Mouse (Mus musculus) B cell, adult 2 months (primary cell): ENCODE measurements around the gene Ube3a.

Source experiments
- DNase-seq, 2 experiments: peaks; one replicate each; pipeline ENCODE4 v3.0.0; 2022

The Ube3a gene

GRCm38 (mm10) chr7:59228045-59228865 lies at the start of gene Ube3a:
Gene Ube3a, plus strand, starts transcription at chr7:59228750.
- DNase-seq: peak; percentile 98

- no peak for DNase-seq
Observed at GRCm38 (mm10) chr7:59192831-59193230, 35.7 kb upstream of the Ube3a start.

GRCm38 (mm10) chr7:59214911-59215310 lies 13.6 kb upstream of the Ube3a start:
- no peak for DNase-seq

- DNase-seq: no peak
Observed at GRCm38 (mm10) chr7:59221244-59221643, 7.3 kb upstream of the Ube3a start.

- DNase-seq: no peak
Observed at GRCm38 (mm10) chr7:59228866-59229182, 274 bp downstream of the Ube3a start.

DNA sequence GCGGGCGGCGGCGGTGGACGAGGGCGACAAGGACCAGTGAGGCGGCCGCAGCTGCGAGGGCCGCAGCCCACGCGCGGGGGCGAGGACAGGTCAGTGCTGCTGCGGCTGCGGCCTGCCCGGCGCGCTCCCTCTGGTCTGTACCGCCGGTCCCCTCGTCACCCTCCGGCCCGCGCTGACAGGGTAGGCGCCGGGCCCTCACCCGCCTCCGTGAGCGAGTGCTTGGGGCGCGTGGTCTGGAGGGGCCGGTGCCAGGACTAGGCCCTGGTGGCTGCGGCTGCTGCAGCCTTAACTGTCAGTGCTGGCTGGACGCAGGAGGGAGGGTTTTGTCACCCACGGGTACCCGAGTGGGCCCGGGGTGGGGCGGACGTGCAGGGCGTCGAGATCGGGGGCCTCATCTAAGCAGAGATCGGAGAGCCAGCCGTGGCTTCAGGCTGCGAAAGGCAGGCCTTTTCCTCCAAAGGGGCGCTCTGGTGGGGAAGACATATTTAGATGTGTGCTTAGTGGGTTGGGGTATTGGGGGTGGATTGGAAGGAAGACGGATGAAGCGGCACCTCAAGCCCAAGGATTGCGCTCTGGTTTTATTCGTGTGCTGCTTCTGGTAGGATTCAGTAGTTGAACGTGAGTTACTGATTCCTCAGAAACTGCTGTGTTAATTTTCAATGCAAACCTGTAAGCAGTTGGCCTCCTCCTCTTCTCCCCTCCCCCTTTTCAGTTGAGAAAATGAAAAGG lies 797 bp downstream of the Ube3a start:
- DNase-seq: peak; percentile 67 to 74

GRCm38 (mm10) chr7:59230304-59230703 lies 1.8 kb downstream of the Ube3a start:
- DNase-seq: no peak

DNA sequence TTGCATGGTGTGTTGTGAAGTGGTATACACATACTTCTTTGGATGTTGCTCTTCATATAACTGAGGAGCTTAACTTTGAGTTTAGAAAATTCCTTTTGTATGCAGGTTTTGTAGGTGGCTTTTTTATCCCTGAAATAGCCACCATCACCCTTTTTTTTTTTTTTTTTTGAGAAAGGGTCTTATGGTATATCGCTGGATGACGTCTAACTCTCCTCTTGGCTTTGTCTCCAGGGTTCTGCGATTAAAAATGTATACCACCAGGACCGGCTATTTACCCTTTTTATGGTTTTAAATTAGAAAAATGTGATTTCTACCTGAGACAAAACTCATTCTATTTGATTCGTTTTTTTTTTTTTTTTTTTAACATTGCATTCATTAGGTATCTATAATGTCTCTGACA lies 2.2 kb downstream of the Ube3a start:
- no peak for DNase-seq

- no peak for DNase-seq
Observed at GRCm38 (mm10) chr7:59231960-59232359, 3.4 kb downstream of the Ube3a start.

GRCm38 (mm10) chr7:59234773-59235401 lies 6.3 kb downstream of the Ube3a start:
- DNase-seq: no peak

- no peak for DNase-seq
Observed at GRCm38 (mm10) chr7:59243257-59243656, 14.7 kb downstream of the Ube3a start.

- peak; percentile 21 to 36 for DNase-seq
Observed at GRCm38 (mm10) chr7:59245541-59245940, 17.0 kb downstream of the Ube3a start.

- DNase-seq: no peak
Observed at GRCm38 (mm10) chr7:59253373-59253772, 24.8 kb downstream of the Ube3a start.

GRCm38 (mm10) chr7:59265538-59265937 lies 37.0 kb downstream of the Ube3a start:
- DNase-seq: no peak

GRCm38 (mm10) chr7:59271775-59272174 lies 43.2 kb downstream of the Ube3a start:
- no peak for DNase-seq

GRCm38 (mm10) chr7:59312576-59312975 lies 84.0 kb downstream of the Ube3a start:
- no peak for DNase-seq

GRCm38 (mm10) chr7:59322759-59323158 lies 94.2 kb downstream of the Ube3a start:
- DNase-seq: no peak
